Mouse (Mus musculus) skeletal muscle tissue, adult 2 months (tissue): Measurements from ENCODE around the gene Best1.

Source experiments
- DNase-seq: peaks from one replicate; pipeline ENCODE4 v3.0.0-alpha.2; 2012; ENCODE audit warnings: low read depth, low spot score

Gene Best1

DNA sequence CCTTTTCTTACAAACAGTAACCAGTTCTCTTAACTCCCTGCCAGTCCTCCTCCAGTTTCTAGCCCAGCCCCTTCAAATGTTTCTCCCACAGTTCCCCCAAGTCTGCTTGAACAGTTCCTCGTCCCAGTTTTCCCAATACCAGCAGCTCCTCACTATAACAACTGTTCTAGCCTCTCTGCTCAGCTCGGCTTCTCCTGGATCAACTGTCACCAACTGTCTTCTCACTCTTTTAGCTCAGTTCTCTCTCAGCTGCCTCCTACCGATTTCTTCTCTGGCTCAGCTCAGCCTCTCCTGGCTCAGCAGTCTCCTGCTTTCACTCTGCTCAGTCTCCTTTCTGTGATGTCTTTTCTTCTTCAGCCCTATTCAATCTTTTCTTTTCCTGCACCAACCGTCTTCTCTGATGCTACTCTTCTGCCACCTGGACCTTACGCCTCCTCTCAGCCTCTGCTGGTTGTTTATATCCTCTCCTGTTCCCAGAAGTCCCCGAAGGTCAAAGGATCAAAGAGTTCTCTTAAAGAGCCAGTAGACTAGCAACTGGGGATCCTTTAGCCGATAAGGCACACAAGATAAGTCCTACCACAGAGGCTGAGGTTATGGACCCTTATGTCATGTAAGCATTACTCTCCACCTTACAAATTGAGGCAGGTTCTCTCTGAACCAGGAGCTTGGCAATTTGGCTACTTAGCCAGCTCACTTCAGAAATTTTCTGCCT lies 37.1 kb downstream of the Best1 start:
- no peak for DNase-seq

DNA sequence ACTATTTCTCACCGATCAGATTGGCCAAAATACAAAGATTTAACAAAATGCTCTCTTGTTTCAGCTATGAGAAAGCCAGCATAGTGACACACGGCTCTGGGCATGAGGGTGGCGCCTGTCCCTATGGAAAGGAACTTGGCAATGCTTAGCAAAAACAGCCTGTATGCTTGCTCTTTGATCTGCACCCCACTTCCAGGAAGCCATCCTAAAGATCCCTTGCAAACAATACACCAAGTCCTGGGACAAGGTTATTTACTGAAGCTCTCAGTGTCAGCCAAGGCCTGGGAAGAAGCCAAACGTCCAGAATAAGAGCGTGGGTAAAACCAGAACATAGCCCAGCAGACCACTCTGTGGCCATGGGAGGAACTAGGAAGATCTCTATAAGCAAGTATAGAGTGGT lies 40.7 kb downstream of the Best1 start:
- no peak for DNase-seq

DNA sequence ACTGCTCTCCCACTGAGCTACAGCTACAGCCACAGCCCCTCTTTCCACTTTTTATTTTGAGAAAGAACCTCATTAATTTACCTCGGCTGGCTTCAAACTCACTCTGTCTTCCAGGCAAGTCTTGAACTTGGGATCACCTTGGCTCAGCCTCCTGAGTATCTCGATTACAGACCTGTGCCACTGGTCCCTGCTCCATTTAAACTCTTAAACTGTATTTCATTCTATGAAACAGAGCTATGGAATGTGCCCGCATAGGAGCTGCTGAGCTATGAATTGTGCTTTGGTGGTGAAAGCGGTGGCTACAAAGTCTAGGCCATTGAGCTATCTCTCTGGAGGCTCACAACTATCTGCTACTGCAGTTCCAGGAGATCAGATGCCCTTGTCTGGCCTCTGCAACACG lies 43.5 kb downstream of the Best1 start:
- no peak for DNase-seq

DNA sequence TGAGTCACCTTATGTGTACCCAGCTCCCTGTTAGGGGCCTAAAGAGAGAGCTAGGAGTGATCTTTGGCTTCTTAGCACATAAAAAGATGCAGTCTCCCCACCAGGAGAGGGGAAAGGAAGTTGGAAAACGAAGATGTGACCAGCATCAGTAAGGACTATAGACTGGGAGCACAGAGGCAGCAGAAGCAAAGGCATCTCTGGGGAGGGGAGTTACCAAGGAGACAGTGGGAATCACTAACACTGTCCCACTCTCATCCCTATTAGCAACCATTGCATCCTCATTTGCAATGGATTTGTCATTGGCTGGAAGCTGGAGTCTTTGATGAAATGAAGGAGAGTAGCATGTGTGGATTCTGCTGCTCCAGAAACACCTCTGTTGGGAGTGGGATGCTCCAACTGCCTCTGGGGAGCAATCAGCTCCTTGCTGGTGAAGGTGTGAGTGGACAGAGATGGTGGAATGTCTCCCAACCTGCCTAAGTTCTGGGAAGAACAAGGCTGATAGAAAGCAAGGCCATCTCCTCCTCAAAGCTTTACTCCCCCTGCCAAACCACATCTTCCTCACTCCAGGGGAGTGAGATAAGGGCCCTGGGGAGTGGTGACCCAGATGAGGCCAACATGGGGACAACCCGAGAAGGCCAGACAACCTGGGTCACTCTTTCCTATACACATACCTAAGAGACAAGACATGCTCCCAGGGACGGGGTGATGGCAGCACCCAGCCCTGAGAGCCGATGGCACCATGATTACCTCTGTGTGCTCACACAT lies 44.6 kb downstream of the Best1 start:
- DNase-seq: no peak

DNA sequence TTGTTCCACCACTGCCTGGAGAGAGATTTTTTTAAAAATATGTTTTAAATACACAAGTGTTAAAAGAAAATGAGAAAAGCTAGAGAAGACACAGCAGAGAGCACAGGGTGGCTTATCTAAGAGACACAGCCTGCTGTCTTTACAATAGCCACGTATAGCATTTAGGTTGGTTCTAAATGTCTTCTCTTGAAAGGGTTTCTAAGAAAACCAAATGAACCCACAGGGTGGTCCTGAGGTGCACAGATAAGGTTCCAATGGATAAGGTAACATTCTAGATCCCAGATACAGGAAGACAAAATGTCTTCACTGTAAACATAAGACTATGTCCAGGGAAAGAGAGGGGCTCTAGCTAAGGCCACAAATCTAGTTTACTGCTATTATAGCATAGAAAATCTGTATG lies 46.0 kb downstream of the Best1 start:
- DNase-seq: no peak

DNA sequence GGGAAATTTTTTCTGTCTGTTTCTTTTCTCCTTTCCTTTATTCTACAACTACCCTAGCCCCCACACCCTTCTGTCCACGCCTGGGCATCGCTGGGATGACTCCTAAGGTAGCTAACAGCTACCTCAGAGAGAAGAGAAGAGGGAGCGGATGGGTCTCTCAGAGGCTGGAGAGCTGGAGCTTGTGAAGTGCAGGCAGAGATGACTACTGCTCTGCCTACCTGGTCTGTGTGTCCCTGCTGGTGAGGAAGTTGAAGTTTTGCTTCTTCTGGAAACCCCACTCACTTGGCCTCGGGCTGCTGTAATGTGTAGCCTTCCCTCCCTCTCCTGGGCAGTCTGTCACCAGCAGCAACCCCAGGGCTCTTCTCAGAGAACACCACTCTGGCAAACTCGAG lies 46.6 kb downstream of the Best1 start:
- no peak for DNase-seq

DNA sequence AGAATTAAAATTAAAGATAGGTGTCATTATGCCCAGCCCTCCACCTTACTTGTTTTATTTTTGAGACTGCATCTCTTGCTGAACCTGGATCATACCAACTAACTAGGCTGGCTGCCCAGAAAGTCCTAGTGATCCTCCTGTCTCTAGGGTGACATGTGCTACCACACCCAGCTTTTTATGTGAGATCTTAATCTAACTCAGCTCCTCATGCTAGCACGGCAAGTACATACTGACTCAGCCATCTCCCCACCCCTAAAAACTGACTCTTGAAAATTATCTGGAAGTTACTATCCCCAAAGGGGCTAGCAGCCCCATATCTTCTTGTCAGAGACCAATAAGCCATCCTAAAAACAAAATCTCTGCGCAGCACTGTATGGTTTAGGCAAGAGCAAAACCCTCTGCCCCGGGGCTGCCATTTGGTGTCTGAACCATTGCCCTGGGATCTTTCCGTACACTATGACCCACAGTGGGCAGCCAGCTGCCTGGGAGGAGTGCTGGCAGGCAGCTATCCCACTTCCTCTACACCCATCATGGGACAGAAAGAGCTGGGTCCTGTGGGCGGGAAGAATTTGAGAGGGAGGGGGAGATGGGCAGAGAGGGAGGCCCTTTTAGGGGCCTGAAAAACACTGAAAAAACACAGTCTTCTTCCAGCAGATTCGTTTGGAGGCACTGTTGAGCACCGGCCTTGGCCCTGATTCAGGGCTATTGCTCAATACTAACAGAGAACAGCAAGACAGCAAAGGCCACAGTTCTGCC lies 47.2 kb downstream of the Best1 start:
- peak; percentile 93 for DNase-seq

DNA sequence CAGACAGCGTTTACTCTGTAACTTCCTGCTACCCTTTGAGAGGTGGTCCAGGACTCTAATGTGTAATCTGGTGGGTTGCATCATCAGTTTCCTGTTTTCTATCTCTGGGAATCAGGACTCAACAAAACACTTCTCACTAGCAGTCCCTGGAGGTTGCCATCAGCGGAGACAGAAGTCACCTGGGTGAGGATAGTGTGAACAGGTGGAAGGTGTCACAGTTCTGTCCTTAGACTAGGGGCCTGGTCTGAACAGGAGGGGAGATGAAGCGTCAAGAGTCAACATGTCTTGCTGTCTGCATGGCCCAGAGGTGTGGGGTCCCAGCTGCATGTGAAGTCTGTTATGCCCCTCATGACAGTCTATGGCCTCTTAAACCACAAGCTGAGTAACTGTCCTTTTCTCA lies 48.5 kb downstream of the Best1 start:
- DNase-seq: no peak

DNA sequence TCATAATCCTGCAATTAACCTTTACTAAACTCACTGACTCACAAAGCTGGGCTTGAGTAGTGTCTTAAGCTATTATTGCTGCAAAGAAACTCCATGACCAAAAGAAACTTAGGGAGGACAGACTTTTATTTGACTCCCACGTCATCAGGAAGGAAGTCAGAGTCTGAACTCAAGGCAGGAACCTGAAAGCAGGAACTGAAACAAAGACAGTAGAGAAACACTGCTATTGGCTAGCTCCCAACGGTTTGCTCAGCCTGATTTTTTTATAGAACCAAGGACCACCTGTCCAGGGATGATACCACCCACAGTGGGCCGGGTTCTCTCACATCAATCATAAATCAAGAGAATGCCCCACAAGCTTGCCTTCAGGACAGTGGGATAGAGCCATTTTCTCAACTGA lies 49.0 kb downstream of the Best1 start:
- no peak for DNase-seq

DNA sequence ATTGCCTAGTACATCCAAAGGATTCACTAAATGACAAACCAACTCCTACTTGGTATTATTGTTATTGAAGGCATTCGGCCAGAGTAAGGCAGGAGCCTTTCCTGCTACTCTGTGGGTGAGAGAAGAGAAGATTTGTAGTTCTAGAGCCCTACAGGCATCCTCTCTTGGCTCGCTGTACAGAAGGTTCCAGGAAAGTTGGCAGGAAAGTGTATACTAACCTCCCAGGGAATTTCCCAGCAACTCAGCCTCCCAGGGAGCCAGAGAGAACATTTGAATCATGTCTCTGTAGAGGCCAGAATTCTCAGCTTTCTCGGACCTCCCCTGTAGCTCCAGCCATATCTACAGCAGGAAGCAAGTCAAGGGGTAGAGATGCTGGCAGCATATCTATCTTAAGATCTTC lies 54.4 kb downstream of the Best1 start:
- DNase-seq: peak; percentile 75

DNA sequence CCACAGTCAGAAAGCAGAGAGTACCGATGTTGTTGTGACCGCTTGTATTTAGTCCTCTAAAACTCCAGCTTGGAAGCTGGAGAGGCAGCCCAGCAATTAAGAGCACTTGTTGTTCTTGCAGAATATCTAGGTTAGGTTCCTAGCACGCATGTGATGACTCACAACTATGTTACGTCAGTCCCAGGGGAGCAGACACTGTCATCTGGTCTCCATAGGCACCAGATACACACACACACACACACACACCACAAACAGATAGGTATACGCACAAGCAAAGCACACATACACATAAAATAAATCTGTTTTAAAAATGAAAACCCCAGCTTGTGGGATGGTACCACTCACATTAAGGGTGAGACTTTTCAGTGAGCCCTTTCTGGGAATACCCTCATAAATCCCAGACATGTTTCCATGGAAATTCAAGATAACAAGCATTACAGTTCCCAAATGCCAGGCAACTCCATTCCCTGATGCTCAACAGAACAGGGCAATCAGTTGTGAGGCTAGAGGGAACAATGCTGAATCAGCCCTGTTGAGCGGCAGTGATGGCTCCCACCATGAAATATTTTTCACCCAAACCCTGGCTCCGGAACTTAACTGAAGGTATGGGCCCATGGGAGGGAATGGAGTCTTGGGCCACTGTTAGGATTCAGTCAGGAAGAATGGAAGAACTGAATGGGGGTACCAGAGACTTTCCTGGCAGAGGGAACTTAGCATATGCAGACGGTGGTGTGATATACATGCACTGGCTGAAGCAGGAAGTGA lies 55.5 kb downstream of the Best1 start:
- peak; percentile 87 for DNase-seq

DNA sequence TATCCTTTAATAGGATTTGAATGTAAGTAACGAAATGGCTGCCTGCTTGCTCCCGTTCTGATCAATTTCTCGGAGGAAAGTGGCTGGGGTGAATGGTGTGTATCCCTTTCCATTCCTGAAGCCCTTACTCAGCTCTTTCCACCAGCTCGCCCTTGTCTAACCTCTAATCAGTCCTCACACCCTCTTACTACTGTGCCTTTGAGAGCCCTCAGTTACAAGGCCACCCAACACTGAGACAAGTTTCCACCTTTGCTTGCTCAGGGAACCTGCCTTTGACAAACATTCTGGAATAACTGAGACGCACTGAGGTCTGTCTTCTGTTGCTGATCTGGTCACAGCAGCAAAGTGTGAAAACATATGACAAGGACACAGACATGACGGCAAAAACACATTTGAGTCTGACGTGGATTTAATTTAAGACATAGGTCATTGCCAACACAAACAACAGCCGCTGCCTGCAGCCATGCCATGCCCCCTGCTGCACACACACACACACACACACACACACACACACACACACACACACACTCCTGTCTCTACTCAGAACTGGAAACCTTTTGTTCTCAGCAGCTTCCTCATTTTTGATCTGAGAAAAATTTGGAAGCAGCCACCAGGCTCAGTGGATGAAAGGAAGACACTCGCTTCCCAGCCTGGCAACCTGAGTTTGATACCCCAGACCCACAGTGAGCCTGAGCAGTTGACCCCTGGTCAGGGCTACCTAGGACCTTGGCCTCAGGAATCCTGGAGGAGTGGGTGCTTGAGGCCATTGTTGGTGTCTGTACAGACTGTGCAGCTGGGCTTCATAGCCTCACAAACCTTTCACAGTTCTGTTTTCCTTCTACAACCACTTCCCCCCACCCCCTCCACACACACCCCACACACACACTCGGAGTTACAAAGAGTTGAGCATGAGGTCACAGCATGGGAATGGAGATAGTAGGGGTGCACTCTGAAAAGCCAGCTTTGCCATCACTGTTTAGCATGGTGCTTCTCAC lies 58.6 kb downstream of the Best1 start:
- no peak for DNase-seq

DNA sequence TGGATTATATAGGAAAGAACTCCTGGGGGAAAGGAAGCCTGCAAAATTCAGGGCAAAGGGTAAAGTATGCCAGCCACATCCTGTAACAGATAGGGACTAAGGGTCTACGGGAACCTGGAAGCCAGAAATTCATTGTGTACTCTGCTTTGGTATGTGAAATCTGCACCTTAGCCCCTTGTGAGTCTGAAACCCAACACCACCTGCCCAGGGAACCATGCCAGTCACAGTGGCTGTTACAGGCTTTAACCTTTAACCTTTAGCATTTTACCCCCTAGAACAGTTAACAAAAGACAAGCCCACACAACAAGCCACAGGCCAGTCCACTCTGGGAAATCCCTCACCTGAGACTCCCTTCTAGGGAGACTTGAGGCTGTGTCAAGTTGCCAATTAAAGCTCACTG lies 59.6 kb downstream of the Best1 start:
- no peak for DNase-seq

DNA sequence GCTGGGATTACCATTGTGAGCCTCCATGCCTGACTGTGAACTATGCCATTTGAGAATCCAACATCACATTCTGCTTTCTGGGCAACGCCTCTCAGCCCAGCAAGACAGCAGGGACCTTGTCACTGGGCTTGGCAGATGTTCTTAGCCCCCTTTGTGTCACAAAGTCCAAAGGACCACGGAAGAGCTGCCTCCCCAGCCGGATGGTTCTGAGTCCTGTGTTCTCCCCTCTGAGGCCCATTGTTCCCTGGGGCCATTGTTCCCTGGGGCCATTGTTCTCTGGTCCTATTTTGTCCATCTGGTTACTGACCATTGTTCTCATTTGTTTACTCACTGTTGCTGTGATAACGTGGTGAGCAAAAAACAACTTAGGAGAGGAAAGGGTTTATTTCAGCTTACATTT lies 60.5 kb downstream of the Best1 start:
- DNase-seq: no peak

DNA sequence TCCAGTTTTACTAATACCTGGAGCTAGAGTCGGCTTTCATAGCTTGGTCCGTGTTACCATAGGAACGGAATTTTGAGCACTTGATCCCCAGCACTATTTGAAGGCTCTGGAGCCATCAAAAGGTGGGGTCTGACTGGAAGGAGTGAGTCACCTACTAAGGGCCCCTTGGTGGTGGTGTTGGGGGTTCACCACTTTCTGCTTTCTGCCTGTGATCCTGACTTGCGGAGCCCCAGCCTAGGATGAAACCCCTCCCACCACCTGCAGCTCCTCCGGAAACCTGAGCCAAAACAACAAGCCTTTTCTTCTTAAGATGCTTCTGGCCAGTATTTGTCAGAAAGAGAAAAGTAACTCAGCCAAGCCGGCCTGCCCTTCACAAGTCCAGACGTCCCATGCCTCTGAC lies 61.6 kb downstream of the Best1 start:
- no peak for DNase-seq

DNA sequence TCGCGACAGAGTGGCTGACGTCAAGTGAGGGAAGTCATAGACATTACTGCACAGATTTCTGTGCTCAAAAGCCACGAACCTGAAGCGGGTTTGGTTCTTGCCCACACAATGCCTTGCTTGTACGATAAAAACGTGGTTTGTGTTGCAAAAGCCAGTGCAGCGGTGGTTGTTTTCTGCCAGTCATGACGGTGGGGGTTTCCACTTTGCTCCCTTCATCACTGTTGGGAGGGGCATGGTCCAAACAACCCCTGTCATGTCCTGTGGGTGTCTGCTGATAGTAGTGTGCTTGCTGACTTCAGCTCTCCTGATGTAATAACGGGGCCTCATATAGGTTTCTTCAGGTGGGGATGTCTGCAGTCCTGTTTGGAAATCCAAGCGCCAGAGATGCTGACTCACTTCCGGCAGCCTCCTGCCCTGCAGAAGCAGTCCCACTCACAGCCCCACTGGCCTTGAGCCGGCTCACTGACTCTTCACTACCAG lies 62.6 kb downstream of the Best1 start:
- DNase-seq: no peak

DNA sequence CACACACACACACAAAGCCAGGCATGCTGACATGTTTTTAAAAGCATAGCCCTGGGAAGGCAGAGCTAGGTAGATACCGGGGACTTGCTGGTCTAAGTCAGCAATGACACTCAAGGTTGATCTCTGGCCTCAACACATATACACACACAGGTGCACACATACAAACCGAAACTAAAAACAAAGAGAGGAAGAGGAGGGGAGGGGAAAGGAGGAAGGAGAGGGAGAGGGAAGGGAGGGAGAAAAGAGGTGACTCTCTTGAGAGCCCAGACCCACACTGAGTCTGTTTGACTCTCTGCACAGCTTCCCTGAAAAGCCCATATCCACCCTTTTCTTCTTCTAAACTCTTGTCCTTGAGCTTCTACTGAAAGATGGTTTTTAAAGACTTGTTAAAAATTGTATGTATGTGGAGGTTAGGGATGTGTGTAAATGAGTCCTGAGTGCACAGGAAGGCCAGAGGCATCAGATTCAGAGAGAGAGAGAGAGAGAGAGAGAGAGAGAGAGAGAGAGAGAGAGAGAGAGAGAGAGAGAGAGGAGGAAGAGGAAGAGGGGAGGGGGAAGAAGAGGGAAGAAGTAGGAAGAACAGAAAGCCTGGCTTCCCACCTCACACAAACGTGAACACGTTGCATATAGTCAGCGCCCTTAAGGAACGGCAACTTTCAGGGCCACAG lies 63.1 kb downstream of the Best1 start:
- DNase-seq: no peak

DNA sequence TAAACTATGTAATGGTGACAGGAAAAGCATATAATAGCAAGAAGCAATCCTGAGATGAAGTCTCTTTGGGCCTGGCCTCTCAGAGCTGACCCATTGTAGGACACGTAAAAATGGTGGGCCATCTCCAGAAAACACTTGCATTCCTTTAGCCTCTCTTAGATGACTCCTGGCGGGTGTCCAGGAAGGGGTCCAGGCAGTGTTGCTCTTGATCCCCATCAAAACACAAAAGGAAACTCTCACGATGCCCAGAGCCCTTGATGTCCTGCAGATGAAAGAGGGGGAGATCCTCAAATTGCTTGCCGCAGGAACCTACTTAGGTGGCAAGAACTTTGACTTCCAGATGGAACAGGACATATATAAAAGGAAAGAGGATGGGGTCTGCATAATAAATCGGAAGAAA lies 64.0 kb downstream of the Best1 start:
- DNase-seq: no peak

DNA sequence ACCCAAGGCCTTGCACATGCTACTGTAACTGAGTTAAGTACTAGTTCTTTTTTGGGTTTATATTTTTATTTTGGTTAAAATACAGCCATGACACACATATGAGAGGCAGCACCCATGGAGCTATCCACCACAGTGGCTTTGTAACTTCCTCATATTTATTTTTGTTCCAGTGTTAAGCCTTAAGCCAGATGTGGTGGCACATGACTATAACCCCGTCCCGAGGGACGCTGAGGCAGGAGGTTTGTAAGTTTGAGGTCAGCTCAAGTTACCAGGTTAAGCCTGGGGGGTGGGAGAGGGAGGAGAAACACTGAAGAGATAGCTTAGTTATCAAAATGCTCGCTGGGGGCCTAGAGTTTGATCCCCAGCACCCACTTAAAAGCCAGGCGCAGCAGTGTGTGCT lies 64.9 kb downstream of the Best1 start:
- no peak for DNase-seq
